Mouse (Mus musculus): ENCODE results near the gene Cryab. TPM values are rescaled to one million over a fixed set of nuclear protein-coding genes. Genes with fewer than 3 reads are reported as not detected.

Cryab gene
- polyA plus RNA-seq, 1 experiment from 2014 or later: 20.6 TPM

GRCm38 (mm10) chr9:50800985-50801384 is 49.9 kb downstream of the Cryab start:
- Histone ChIP-seq H3K4me1 (ENCODE audit: control insufficient read depth, insufficient read depth, low read length) (no peaks in the 10 kb centered on the region), H3K4me2 (replicated peaks; ENCODE audit: low read depth, low read length) (no peak overlapping the region), H3K27me3 (ENCODE audit: control insufficient read depth, insufficient read depth, low read length) (no peaks in the 10 kb centered on the region), H3K9me3 (ENCODE audit: control insufficient read depth, low read length) (no peaks in the 10 kb centered on the region), H3K36me3 (ENCODE audit: control insufficient read depth, insufficient read depth, low read length) (peaks cover 41% of the 10 kb centered on the region), H3K4me3 (ENCODE audit: low read length) (no peak overlapping the region), H3K27ac (ENCODE audit: low read depth, low read length) (no peak overlapping the region), H3K9ac (ENCODE audit: low read depth, low read length) (no peak overlapping the region)
- 59% methylated on average over 2 of the region's 2 CpGs for WGBS
- ATAC-seq (ENCODE audit: low FRiP score, low TSS enrichment): no peak; the same call in 1 of the 2 replicates

GRCm38 (mm10) chr9:50803055-50803671 is 52.0 kb downstream of the Cryab start:
- 93% methylated on average over 7 of the region's 7 CpGs for whole genome bisulfite sequencing
- H3K9ac ChIP-seq (ENCODE audit: low read depth, low read length): no peak overlapping the region
- H3K4me1 ChIP-seq (ENCODE audit: control insufficient read depth, insufficient read depth, low read length): no peaks in the 10 kb centered on the region
- no peak overlapping the region for H3K4me3 ChIP-seq (ENCODE audit: low read length)
- no peaks in the 10 kb centered on the region for H3K9me3 ChIP-seq (ENCODE audit: control insufficient read depth, low read length)
- peaks cover 56% of the 10 kb centered on the region for H3K36me3 ChIP-seq (ENCODE audit: control insufficient read depth, insufficient read depth, low read length)
- no peak overlapping the region for H3K27ac ChIP-seq (ENCODE audit: low read depth, low read length)
- no peak overlapping the region for H3K4me2 ChIP-seq (replicated peaks; ENCODE audit: low read depth, low read length)
- ATAC-seq (ENCODE audit: low FRiP score, low TSS enrichment): no peak
- no peaks in the 10 kb centered on the region for H3K27me3 ChIP-seq (ENCODE audit: control insufficient read depth, insufficient read depth, low read length)

Other genes starting within 250 kb of the Cryab start
- 85.3 and 89.4 TPM in 2 replicates for gene Pts, start 222.6 kb upstream of the Cryab start, polyA plus RNA-seq (2014; fragmentation: Nextera tagmentation; extraction: Ambion mirVana)
- 0.88 and 1.2 TPM in 2 replicates for gene Il18, start 196.5 kb upstream of the Cryab start, polyA plus RNA-seq (2014; fragmentation: Nextera tagmentation; extraction: Ambion mirVana)
- 0.16 TPM in 1 of 2 replicates, not detected in the other for gene Bco2, start 196.1 kb upstream of the Cryab start, polyA plus RNA-seq (2014; fragmentation: Nextera tagmentation; extraction: Ambion mirVana)
- not detected in 2 replicates for gene Tex12, start 190.0 kb upstream of the Cryab start, polyA plus RNA-seq (2014; fragmentation: Nextera tagmentation; extraction: Ambion mirVana)
- 365 and 387 TPM in 2 replicates for gene Sdhd, start 147.5 kb upstream of the Cryab start, polyA plus RNA-seq (2014; fragmentation: Nextera tagmentation; extraction: Ambion mirVana)
- gene Timm8b, start 147.4 kb upstream of the Cryab start, polyA plus RNA-seq (2014; fragmentation: Nextera tagmentation; extraction: Ambion mirVana): 301 and 415 TPM in 2 replicates
- gene Pih1d2, start 134.0 kb upstream of the Cryab start, polyA plus RNA-seq (2014; fragmentation: Nextera tagmentation; extraction: Ambion mirVana): 6.1 and 8.1 TPM in 2 replicates
- gene Nkapd1, start 133.9 kb upstream of the Cryab start, polyA plus RNA-seq (2014; fragmentation: Nextera tagmentation; extraction: Ambion mirVana): 28.4 and 28.5 TPM in 2 replicates
- gene Dlat, start 91.5 kb upstream of the Cryab start, polyA plus RNA-seq (2014; fragmentation: Nextera tagmentation; extraction: Ambion mirVana): 48.1 and 60.9 TPM in 2 replicates
- 5.7 and 10.3 TPM in 2 replicates for gene Dixdc1, start 11.8 kb upstream of the Cryab start, polyA plus RNA-seq (2014; fragmentation: Nextera tagmentation; extraction: Ambion mirVana)
- 8.7 and 9.3 TPM in 2 replicates for gene 2310030G06Rik, start 4.8 kb upstream of the Cryab start, polyA plus RNA-seq (2014; fragmentation: Nextera tagmentation; extraction: Ambion mirVana)
- gene Hspb2, start 1.0 kb downstream of the Cryab start, polyA plus RNA-seq (2014; fragmentation: Nextera tagmentation; extraction: Ambion mirVana): 0.72 and 1.0 TPM in 2 replicates
- gene Fdxacb1, start 16.9 kb downstream of the Cryab start, polyA plus RNA-seq (2014; fragmentation: Nextera tagmentation; extraction: Ambion mirVana): 11.1 and 11.5 TPM in 2 replicates
- 23.6 and 44.2 TPM in 2 replicates for gene Alg9, start 23.7 kb downstream of the Cryab start, polyA plus RNA-seq (2014; fragmentation: Nextera tagmentation; extraction: Ambion mirVana)
- gene 1110032A03Rik, start 24.2 kb downstream of the Cryab start, polyA plus RNA-seq (2014; fragmentation: Nextera tagmentation; extraction: Ambion mirVana): 35.7 and 37.8 TPM in 2 replicates
- gene Ppp2r1b, start 94.0 kb downstream of the Cryab start, polyA plus RNA-seq (2014; fragmentation: Nextera tagmentation; extraction: Ambion mirVana): 43.1 and 89.4 TPM in 2 replicates

Measured in kidney, embryonic 14.5 days (tissue).